Mouse (Mus musculus): ENCODE measurements around the gene Arhgap22. TPM values are rescaled to one million over a fixed set of nuclear protein-coding genes. Genes with fewer than 3 reads are reported as not detected.

The Arhgap22 gene
- polyA plus RNA-seq (2016; fragmentation: Nextera tagmentation; extraction: Ambion mirVana) = 2.0 and 2.1 TPM in 2 replicates

DNA sequence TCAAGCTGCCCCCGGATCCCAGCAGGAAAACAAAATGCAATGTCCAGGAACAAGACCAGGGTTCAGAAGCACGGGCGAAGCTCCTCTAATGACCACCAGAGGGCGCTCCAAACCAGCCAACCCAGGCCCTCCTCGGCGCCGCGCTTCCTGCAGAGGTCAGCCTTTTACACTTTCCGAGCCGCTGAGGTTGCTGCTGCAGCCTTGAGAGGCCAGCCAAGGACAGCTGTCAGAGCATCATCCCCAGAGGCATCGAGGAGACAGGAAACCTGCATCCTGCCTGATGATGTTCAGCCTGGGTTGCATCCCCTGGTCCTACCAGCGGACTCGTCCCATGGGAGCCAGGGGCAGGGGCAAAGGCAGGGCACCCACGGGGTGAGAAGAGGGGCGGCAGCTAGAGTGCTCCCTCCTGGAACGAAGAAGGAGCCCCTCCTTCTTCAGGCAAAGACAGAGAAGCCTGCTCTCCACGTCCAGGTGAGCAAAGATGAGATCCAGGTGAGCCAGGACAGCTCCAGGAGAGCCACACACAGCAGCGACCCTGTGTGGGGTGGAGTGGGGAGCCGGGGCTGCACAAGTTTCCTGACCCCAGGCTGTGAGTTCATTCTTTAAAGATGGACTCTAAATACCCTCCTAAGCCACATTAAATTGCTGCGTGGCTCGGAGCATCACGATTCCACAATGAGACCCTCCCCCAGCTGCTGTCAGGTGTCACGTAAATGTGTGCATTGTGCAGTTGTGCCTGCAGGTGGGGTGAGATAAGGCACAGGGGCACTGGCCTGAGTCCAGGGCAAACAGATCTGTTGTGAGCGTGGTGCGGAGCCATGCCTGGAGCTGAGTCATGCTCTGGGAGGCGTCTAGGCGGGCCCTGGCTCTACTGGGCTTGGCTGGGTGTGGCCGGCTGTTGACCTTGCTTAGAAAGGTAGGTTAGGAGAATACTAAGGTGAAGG, at the start of gene Arhgap22:
Arhgap22 (plus strand) TSS at position 204 of the 944 bp plus-strand sequence.
- H3K36me3 ChIP-seq = no peaks in the 10 kb centered on the region
- WGBS = 19% methylated on average over 28 of the region's 28 CpGs
- peak; percentile 86 for DNase-seq (ENCODE audit: low spot score)
- peaks cover 24% of the 10 kb centered on the region for H3K27me3 ChIP-seq (ENCODE audit: low read depth, poor library complexity, severe bottlenecking)
- no peaks in the 10 kb centered on the region for H3K9me3 ChIP-seq (replicated peaks)
- H3K27ac ChIP-seq (replicated peaks) = no peak within 1 kb of the TSS; the same call in 1 of the 2 replicates
- peak within 1 kb of the TSS; percentile 38 for H3K4me3 ChIP-seq
- H3K4me1 ChIP-seq = peaks cover 7% of the 10 kb centered on the region

DNA sequence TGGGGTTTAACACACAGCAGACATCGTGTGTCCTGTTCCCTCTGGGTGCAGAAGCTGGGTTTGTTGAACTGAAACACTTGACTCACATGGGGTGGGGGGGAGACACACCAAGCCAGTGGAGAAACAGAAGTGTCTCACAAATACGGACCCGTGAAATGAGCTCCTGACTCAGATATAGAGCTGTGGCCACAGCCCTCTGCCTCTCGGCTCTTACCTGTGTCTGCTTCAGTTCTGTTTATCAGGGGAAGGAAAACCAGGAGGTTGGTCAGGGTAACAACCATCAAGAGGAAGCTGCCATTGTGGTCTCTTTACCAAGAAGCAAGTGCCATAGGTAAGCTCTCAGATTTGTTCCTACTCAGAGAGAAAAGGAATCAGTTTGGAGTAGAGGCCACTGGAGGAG, 45.1 kb upstream of the Arhgap22 start:
- DNase-seq (ENCODE audit: low spot score) = no peak
- Histone ChIP-seq H3K27me3 (ENCODE audit: low read depth, poor library complexity, severe bottlenecking) (no peaks in the 10 kb centered on the region), H3K9me3 (replicated peaks) (no peaks in the 10 kb centered on the region), H3K36me3 (no peaks in the 10 kb centered on the region), H3K4me1 (no peaks in the 10 kb centered on the region), H3K4me3 (no peak overlapping the region), H3K27ac (replicated peaks) (no peak overlapping the region)
- 79% methylated on average over 4 of the region's 4 CpGs for WGBS

DNA sequence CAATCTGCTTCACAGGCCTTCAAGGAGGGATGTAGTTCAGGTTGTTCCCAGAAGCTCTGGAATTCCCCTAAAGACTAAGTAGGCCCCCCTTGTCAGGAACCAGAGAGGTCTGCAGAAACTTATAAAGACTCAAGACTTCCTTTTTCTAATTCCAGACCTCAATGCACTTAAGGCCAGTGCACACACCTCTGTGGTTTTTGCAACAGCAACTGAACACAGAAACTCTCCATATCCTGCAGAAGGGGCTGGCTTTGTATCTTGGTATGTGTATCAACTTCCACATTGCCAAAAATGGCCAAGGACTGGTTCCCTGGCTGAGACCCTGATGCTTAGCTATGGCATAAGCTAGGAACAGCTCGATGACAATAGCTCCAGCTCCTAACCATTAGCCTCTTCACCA, 41.9 kb upstream of the Arhgap22 start:
- Histone ChIP-seq H3K27me3 (ENCODE audit: low read depth, poor library complexity, severe bottlenecking) (no peaks in the 10 kb centered on the region), H3K9me3 (replicated peaks) (no peaks in the 10 kb centered on the region), H3K27ac (replicated peaks) (no peak overlapping the region), H3K36me3 (no peaks in the 10 kb centered on the region), H3K4me3 (no peak overlapping the region), H3K4me1 (no peaks in the 10 kb centered on the region)
- DNase-seq (ENCODE audit: low spot score) = no peak
- 72% methylated on average over 1 of the region's 1 CpGs for WGBS

DNA sequence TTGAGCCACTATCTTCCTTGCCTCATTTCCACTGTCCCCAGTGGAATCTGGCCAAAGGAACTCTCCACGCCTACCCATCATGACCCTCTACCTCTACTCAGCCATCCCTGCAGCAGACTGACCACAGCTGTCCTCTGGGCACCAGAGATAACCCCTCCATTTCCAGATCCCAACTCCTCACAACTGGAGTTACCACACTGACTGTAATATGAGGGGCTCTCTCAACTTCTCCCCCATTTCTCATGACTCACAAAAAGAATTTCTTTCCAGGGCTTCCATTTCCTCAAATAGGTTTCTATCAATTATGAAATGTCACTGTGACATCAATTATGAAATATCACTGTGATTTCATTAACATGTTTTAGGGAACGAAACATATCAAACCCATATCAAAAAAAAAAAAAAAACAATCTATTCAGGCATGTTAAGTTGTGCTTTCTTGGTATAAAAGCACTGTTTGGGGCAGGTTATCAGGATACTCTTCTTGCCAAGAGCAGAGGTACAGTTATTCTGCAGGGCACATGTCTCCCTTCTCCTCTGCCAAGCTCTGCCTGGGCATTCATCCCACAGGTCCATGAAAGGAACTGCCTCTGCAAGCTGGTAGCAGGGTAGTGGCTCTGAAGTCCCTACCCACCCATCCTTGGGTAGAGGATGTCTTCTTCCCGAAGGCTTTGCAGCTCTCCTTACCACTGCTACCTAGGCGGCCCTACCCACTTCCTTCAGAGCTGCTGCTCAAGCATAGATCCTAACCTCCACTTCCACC, 38.6 kb upstream of the Arhgap22 start:
- Histone ChIP-seq H3K36me3 (no peaks in the 10 kb centered on the region), H3K27me3 (ENCODE audit: low read depth, poor library complexity, severe bottlenecking) (no peaks in the 10 kb centered on the region), H3K4me3 (no peak overlapping the region), H3K9me3 (replicated peaks) (no peaks in the 10 kb centered on the region), H3K4me1 (no peaks in the 10 kb centered on the region), H3K27ac (replicated peaks) (no peak overlapping the region)
- DNase-seq (ENCODE audit: low spot score) = no peak
- 70% methylated on average over 4 of the region's 4 CpGs for WGBS

DNA sequence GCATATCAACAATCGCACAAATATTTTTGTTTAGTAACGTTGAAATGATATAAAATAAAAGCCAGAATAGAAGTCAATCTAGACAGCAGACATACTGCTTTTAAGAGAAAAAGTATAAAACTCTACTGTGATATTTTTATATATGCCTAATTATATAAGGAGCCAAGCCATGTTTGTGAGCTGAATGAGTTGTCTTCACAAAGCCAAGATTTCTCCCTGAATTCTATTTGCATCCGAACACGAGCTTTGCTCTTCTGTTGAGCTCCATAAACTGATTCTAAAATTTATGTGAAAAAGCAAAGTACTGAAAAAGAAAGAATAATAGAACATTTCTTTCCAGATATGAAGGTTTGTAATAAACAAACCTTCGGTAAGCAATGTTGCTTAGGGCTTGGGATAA, 33.7 kb upstream of the Arhgap22 start:
- Histone ChIP-seq H3K27ac (replicated peaks) (no peak overlapping the region), H3K27me3 (ENCODE audit: low read depth, poor library complexity, severe bottlenecking) (no peaks in the 10 kb centered on the region), H3K9me3 (replicated peaks) (no peaks in the 10 kb centered on the region), H3K36me3 (no peaks in the 10 kb centered on the region), H3K4me1 (no peaks in the 10 kb centered on the region), H3K4me3 (no peak overlapping the region)
- DNase-seq (ENCODE audit: low spot score) = no peak
- 89% methylated on average over 5 of the region's 5 CpGs for WGBS

DNA sequence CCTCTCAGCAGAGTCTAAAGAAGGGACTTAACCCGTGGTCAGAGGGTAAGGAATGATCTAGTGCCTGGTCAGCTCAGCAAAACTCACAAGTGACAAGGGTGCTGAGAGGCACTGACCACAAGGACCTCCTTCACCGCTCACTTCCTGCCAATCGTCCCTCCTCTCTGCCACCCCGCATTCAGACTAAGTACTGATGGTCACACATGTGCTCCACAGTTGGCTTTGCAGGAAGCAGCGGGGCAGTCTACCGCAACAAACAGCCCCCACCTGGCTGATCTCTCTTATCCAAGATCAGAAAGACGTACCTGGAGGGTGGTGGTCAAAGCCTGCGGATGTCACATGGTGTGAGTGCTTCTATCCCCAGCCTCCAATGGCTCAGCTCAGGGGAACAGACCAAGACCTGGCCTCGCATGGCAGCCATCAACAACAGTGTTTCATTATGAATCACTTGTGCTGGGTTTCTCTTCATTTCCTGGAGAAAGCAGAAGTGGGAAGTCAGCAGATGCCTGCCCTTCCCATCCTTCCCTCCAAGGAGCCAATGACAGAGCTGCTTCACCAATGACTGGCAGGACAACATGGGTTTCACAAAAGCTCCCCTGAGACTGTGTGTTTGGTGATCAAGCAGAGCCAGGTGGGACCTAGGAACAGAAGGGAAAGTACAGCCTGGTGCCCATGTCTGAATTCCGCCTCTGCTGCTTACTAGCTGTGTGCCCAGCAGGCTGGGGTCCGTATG, 28.6 kb upstream of the Arhgap22 start, which contains the start of gene Wdfy4:
Wdfy4 (minus strand) TSS at position 441 of the 733 bp plus-strand sequence.
- Histone ChIP-seq H3K4me3 (no peak within 1 kb of the TSS), H3K36me3 (no peaks in the 10 kb centered on the region), H3K27me3 (ENCODE audit: low read depth, poor library complexity, severe bottlenecking) (no peaks in the 10 kb centered on the region), H3K27ac (replicated peaks) (no peak within 1 kb of the TSS), H3K9me3 (replicated peaks) (no peaks in the 10 kb centered on the region), H3K4me1 (no peaks in the 10 kb centered on the region)
- DNase-seq (ENCODE audit: low spot score) = no peak
- WGBS = 88% methylated on average over 11 of the region's 11 CpGs

DNA sequence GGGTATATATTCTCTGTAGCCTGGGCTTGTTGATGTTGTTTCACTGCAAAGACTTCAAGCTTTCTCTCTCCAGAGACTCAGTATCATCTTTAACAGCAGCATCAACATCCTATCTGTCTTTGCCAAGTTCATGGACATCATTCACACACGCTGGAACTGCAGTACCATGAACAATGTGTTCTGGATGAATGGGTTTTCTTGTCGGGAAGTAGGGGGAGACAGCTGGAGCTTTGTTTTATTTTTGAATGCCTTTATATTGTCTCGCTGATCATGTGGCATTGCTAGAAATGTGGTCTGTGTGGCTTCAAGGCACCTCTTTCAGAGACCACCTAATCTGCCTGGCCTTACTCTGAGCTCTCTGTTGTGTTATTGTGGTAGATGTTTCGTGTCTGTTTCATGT, 26.6 kb upstream of the Arhgap22 start:
- no peaks in the 10 kb centered on the region for H3K9me3 ChIP-seq (replicated peaks)
- no peak overlapping the region for H3K27ac ChIP-seq (replicated peaks)
- H3K4me3 ChIP-seq = no peak overlapping the region
- WGBS = 62% methylated on average over 4 of the region's 4 CpGs
- no peaks in the 10 kb centered on the region for H3K27me3 ChIP-seq (ENCODE audit: low read depth, poor library complexity, severe bottlenecking)
- no peak for DNase-seq (ENCODE audit: low spot score)
- H3K36me3 ChIP-seq = no peaks in the 10 kb centered on the region
- H3K4me1 ChIP-seq = no peaks in the 10 kb centered on the region

DNA sequence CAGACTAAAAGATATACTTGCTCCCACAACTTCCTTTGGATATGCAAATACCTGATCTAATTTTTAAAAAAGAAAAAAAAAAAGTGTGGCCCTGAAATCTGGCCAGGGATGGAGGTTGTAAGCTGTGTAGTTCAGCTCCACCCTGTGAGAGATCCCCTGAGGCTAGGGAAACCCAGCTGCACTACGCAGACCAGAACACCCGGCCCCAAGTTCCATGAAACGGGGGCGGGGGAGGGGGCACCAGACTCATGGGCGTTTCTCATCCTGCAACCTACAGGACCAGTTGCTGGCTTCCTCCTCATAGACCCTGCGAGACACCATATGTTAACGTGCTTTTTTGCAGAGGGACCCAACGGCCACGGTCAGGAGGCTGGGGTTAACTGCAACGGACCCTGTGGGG, 24.6 kb upstream of the Arhgap22 start:
- 83% methylated on average over 10 of the region's 10 CpGs for WGBS
- DNase-seq (ENCODE audit: low spot score) = no peak
- H3K36me3 ChIP-seq = no peaks in the 10 kb centered on the region

DNA sequence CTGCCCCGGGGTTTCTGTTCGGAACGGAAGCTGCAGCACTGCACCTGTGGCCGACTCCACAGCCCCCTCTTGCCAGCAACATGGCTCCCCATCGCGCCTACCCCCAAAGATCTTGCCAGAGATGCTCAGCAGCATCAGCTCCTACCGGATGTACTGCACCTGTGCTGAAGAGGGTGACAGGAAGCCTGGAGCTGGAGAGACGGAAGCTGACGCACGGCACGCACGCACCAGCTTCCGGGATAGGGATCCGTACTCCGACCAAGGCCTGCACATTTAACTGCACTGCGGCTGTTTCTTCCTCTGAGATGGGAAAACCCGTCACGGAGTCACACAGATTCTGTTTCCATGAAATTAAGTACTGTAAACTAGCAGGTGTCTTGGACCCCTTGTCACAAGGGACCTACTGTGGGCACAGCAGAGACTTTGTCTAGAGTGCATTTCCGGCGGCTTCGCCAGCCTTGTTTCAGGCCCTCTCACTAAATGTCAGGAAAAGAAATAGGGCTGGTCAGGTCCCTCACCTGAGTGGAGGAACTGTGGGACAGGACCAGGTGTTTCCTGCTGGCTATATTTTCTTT, 23.9 kb upstream of the Arhgap22 start:
- Histone ChIP-seq H3K27ac (replicated peaks) (no peak overlapping the region), H3K36me3 (no peaks in the 10 kb centered on the region), H3K27me3 (ENCODE audit: low read depth, poor library complexity, severe bottlenecking) (no peaks in the 10 kb centered on the region), H3K9me3 (replicated peaks) (no peaks in the 10 kb centered on the region), H3K4me3 (no peak overlapping the region), H3K4me1 (no peaks in the 10 kb centered on the region)
- DNase-seq (ENCODE audit: low spot score) = no peak
- WGBS = 95% methylated on average over 21 of the region's 21 CpGs

More for the DNA sequence above, 24.6 kb upstream of the Arhgap22 start:
- Histone ChIP-seq H3K9me3 (replicated peaks) (no peaks in the 10 kb centered on the region), H3K4me1 (no peaks in the 10 kb centered on the region), H3K27ac (replicated peaks) (no peak overlapping the region), H3K27me3 (ENCODE audit: low read depth, poor library complexity, severe bottlenecking) (no peaks in the 10 kb centered on the region), H3K4me3 (no peak overlapping the region)

DNA sequence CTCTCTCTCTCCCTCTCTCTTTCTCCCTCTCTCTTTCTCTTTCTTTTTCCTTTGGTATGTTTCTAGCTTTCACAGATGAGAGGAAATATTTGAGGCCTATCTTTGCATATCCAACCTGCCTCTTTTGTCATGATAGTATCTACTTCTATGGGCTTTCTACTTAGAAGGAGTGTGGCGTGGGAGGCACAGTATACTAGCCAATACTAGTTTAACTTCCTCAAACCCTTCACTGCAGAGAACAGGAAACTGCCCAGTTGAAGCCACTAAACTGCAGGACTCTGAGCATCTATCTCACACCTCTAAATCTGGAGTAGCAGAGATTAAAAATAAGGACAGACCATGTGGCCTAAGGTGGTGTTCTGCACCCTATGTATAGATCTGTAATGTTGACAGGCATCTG, 23.2 kb upstream of the Arhgap22 start:
- DNase-seq (ENCODE audit: low spot score) = no peak
- Histone ChIP-seq H3K4me3 (no peak overlapping the region), H3K36me3 (no peaks in the 10 kb centered on the region), H3K4me1 (no peaks in the 10 kb centered on the region), H3K27ac (replicated peaks) (no peak overlapping the region), H3K27me3 (ENCODE audit: low read depth, poor library complexity, severe bottlenecking) (no peaks in the 10 kb centered on the region), H3K9me3 (replicated peaks) (no peaks in the 10 kb centered on the region)
- WGBS = 79% methylated on average over 1 of the region's 1 CpGs

DNA sequence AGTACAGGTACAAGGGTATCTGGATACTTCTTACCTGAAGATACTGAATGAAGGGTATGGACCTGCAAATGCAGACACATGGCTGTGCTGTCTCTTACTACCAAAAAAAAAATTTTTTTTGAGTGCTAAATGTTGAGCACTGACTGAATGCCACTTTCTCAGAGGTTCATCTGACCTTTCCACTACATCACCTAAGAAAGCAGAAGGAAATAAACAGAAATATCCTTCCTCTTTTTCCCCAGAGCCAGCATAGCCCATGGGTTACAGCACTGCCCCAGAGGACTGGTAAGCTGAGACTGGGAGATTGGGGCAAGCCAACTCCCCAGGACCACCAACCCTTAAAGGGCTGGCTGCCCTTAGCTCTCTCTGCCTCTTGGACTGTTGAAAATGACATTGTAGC, 20.1 kb upstream of the Arhgap22 start:
- H3K4me1 ChIP-seq = no peaks in the 10 kb centered on the region
- no peaks in the 10 kb centered on the region for H3K27me3 ChIP-seq (ENCODE audit: low read depth, poor library complexity, severe bottlenecking)
- H3K27ac ChIP-seq (replicated peaks) = no peak overlapping the region
- no peaks in the 10 kb centered on the region for H3K36me3 ChIP-seq
- H3K9me3 ChIP-seq (replicated peaks) = no peaks in the 10 kb centered on the region
- DNase-seq (ENCODE audit: low spot score) = no peak
- H3K4me3 ChIP-seq = no peak overlapping the region

DNA sequence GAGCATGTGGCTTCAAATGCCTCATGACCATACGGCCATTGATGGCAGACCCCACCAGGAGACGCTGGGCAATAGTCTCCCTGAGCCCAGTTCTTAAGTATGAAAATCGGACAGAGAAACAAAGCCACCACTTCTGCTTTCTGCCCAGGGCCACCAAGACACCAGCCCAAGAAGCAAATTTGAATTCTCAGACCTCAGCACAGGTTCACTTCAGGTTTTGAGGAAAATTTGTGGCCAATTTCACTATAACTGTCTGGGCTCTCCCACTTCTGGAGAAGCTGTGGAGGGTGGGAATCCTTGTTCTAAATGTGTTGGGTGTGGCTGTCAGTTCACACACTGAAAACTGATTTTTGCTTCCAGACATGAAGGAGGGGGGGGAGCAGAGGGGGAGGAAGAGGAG, 19.6 kb upstream of the Arhgap22 start:
- H3K27ac ChIP-seq (replicated peaks) = no peak overlapping the region
- no peaks in the 10 kb centered on the region for H3K4me1 ChIP-seq
- no peaks in the 10 kb centered on the region for H3K36me3 ChIP-seq
- no peak for DNase-seq (ENCODE audit: low spot score)
- H3K4me3 ChIP-seq = no peak overlapping the region
- no peaks in the 10 kb centered on the region for H3K27me3 ChIP-seq (ENCODE audit: low read depth, poor library complexity, severe bottlenecking)
- H3K9me3 ChIP-seq (replicated peaks) = no peaks in the 10 kb centered on the region
- 84% methylated on average over 3 of the region's 3 CpGs for WGBS
